Mouse (Mus musculus) forebrain, embryonic 16.5 days (tissue): Measurements from ENCODE around the gene Hist1h4j. TPM values are rescaled to one million over a fixed set of nuclear protein-coding genes. Genes with fewer than 3 reads are reported as not detected.

Experiments used
- microRNA-seq: library from miRNA; unstranded; fragments of <30 nt; microRNA quantifications from one replicate; pipeline ENCODE4, GENCODE M21; 2017
- polyA plus RNA-seq: library from polyadenylated mRNA; unstranded; fragments of >200 nt; fragmentation: Nextera tagmentation; extraction: Ambion mirVana; gene quantifications from 2 replicates; pipeline ENCODE4 v1.2.1, GENCODE M21; 2015

Hist1h4j gene
- polyA plus RNA-seq, 1 experiment from 2014 or later: 1.2 TPM

Small RNAs within 50 kb of the gene (microRNA-seq; reads per million reads assigned to microRNA genes)
- gene Gm44357 (not detected), gene Gm44367 (not detected), gene Gm44454 (not detected)

Other genes starting within 250 kb of the Hist1h4j start
- 0.35 and 0.48 TPM in 2 replicates for gene AK157302, start 239.8 kb upstream of the Hist1h4j start, polyA plus RNA-seq
- 7.4 and 8.0 TPM in 2 replicates for gene Gm11273, start 233.6 kb upstream of the Hist1h4j start, polyA plus RNA-seq
- 6.9 and 8.0 TPM in 2 replicates for gene Zkscan8, start 203.9 kb upstream of the Hist1h4j start, polyA plus RNA-seq
- 0.15 and 0.29 TPM in 2 replicates for gene Olfr1366, start 192.3 kb upstream of the Hist1h4j start, polyA plus RNA-seq
- gene Olfr1535, start 175.2 kb upstream of the Hist1h4j start, polyA plus RNA-seq: 0.07 TPM in 1 of 2 replicates, not detected in the other
- not detected in 2 replicates for gene Olfr1364, start 153.3 kb upstream of the Hist1h4j start, polyA plus RNA-seq
- not detected in 2 replicates for gene Olfr1362, start 121.0 kb upstream of the Hist1h4j start, polyA plus RNA-seq
- gene Olfr11, start 92.5 kb upstream of the Hist1h4j start, polyA plus RNA-seq: 0.06 TPM in 1 of 2 replicates, not detected in the other
- gene Olfr1361, start 71.7 kb upstream of the Hist1h4j start, polyA plus RNA-seq: not detected in 2 replicates
- gene Olfr1360, start 57.7 kb upstream of the Hist1h4j start, polyA plus RNA-seq: not detected in 2 replicates
- gene Olfr1359, start 37.0 kb upstream of the Hist1h4j start, polyA plus RNA-seq: not detected in 2 replicates
- 1.9 TPM in 1 of 2 replicates, not detected in the other for gene Hist1h2bl, start 18.9 kb upstream of the Hist1h4j start, polyA plus RNA-seq
- 12.5 and 20.8 TPM in 2 replicates for gene Hist1h2ai, start 18.6 kb upstream of the Hist1h4j start, polyA plus RNA-seq
- gene Hist1h3h, start 17.4 kb upstream of the Hist1h4j start, polyA plus RNA-seq: 2.2 and 3.7 TPM in 2 replicates
- 1.2 and 2.2 TPM in 2 replicates for gene Hist1h2bm, start 13.0 kb upstream of the Hist1h4j start, polyA plus RNA-seq
- 1.5 and 1.6 TPM in 2 replicates for gene Hist1h4k, start 15.4 kb downstream of the Hist1h4j start, polyA plus RNA-seq
- gene Hist1h2ak, start 18.8 kb downstream of the Hist1h4j start, polyA plus RNA-seq: 12.3 and 18.7 TPM in 2 replicates
- 0.85 and 2.3 TPM in 2 replicates for gene Hist1h2bn, start 19.1 kb downstream of the Hist1h4j start, polyA plus RNA-seq
- 6.5 and 7.8 TPM in 2 replicates for gene Hist1h1b, start 45.6 kb downstream of the Hist1h4j start, polyA plus RNA-seq
- gene Hist1h3i, start 48.3 kb downstream of the Hist1h4j start, polyA plus RNA-seq: 49.1 and 60.2 TPM in 2 replicates
- gene Hist1h2an, start 52.2 kb downstream of the Hist1h4j start, polyA plus RNA-seq: 1.7 TPM in 1 of 2 replicates, not detected in the other
- 2.0 TPM in 1 of 2 replicates, not detected in the other for gene Hist1h2bp, start 52.4 kb downstream of the Hist1h4j start, polyA plus RNA-seq
- gene Hist1h2bq, start 75.1 kb downstream of the Hist1h4j start, polyA plus RNA-seq: 7.9 and 8.0 TPM in 2 replicates
- not detected in 2 replicates for gene Hist1h2ao, start 75.4 kb downstream of the Hist1h4j start, polyA plus RNA-seq
- not detected in 2 replicates for gene Hist1h4m, start 76.7 kb downstream of the Hist1h4j start, polyA plus RNA-seq
- 5.9 and 6.4 TPM in 2 replicates for gene Hist1h4n, start 97.1 kb downstream of the Hist1h4j start, polyA plus RNA-seq
- gene Hist1h2ap, start 98.4 kb downstream of the Hist1h4j start, polyA plus RNA-seq: 1,189 and 1,296 TPM in 2 replicates
- gene Hist1h2br, start 98.7 kb downstream of the Hist1h4j start, polyA plus RNA-seq: 7.8 and 8.3 TPM in 2 replicates
- 24.8 and 25.7 TPM in 2 replicates for gene Zfp184, start 210.0 kb downstream of the Hist1h4j start, polyA plus RNA-seq
- not detected in 2 replicates for gene Pom121l2, start 246.1 kb downstream of the Hist1h4j start, polyA plus RNA-seq